Mouse (Mus musculus) layer of hippocampus, adult 9-10 months (tissue): ENCODE results near the gene Hist1h2bj.
A peak's percentile ranks its signal among the peaks of the same experiment; 100 is the strongest.
"Not testable (repeated sequence)": the region's sequence is repeated elsewhere in the genome, so short reads cannot be mapped to it uniquely, and the experiment has no call there.

ENCODE experiments used
- DNase-seq: peaks from one replicate; pipeline ENCODE4 v3.0.0; 2022; ENCODE audit warnings: low spot score

The Hist1h2bj gene

GRCm38 (mm10) chr13:22040464-22041141, 2.4 kb upstream of the Hist1h2bj start:
- no peak for DNase-seq

- peak; percentile 97 for DNase-seq
Observed at GRCm38 (mm10) chr13:22041142-22041536, 1.9 kb upstream of the Hist1h2bj start, which contains the start of gene Hist1h4i. Gene Hist1h4i (minus strand): TSS chr13:22041362.

- DNase-seq: no peak
Observed at GRCm38 (mm10) chr13:22041651-22042567, 1.1 kb upstream of the Hist1h2bj start.

- no peak for DNase-seq
Observed at GRCm38 (mm10) chr13:22043503-22044431, 753 bp downstream of the Hist1h2bj start.

GRCm38 (mm10) chr13:22044432-22045155, 1.6 kb downstream of the Hist1h2bj start:
- no peak for DNase-seq

- DNase-seq: no peak
Observed at GRCm38 (mm10) chr13:22045311-22045710, 2.3 kb downstream of the Hist1h2bj start.

- DNase-seq: no peak
Observed at GRCm38 (mm10) chr13:22049041-22049440, 6.0 kb downstream of the Hist1h2bj start.

- DNase-seq: no peak
Observed at GRCm38 (mm10) chr13:22049737-22050440, 6.9 kb downstream of the Hist1h2bj start.

- peak; percentile 85 for DNase-seq
Observed at GRCm38 (mm10) chr13:22050591-22051522, 7.8 kb downstream of the Hist1h2bj start.

GRCm38 (mm10) chr13:22051523-22051859, 8.5 kb downstream of the Hist1h2bj start:
- no peak for DNase-seq

- no peak for DNase-seq
Observed at GRCm38 (mm10) chr13:22053754-22054153, 10.7 kb downstream of the Hist1h2bj start.

GRCm38 (mm10) chr13:22061422-22061821, 18.4 kb downstream of the Hist1h2bj start:
- DNase-seq: no peak

- no peak for DNase-seq
Observed at GRCm38 (mm10) chr13:22063468-22063867, 20.5 kb downstream of the Hist1h2bj start.

- DNase-seq: not testable (repeated sequence)
Observed at GRCm38 (mm10) chr13:22084140-22084539, 41.1 kb downstream of the Hist1h2bj start, which contains the start of gene Vmn1r188. Gene Vmn1r188 (plus strand): TSS chr13:22084440.
